Mouse (Mus musculus): ENCODE data around the gene Tst. TPM values are rescaled to one million over a fixed set of nuclear protein-coding genes. Genes with fewer than 3 reads are reported as not detected.
A peak's percentile ranks its signal among the peaks of the same experiment; 100 is the strongest.

Gene Tst
- polyA plus RNA-seq, 1 experiment from 2014 or later: 10.4 TPM

DNA sequence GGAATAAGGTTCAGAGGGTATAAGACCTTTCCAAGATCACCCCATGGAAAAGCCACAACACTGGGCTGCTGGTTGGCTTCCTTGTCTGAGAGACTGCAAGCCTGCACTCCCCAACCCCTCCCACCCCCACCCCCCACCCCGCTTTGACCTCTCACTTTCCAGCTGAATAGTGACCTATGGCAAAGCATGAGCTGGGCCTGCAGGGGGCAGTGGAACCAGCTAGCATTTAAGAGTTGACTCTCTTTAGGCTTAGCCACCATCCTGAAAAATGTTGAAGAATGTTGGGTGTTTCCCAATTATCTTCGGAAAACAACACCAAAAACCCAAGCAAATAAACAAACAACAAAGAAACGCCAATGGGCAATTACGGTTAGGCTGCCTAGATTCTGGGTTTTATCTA, 19.5 kb upstream of the Tst start:
- peaks cover 28% of the 10 kb centered on the region for H3K4me1 ChIP-seq
- DNase-seq (ENCODE audit: low spot score): no peak
- peaks cover 13% of the 10 kb centered on the region for H3K27me3 ChIP-seq (replicated peaks; ENCODE audit: low read depth, poor library complexity, severe bottlenecking)
- H3K9me3 ChIP-seq: no peaks in the 10 kb centered on the region
- no peak overlapping the region for H3K27ac ChIP-seq (replicated peaks)
- H3K4me3 ChIP-seq: no peak overlapping the region
- H3K36me3 ChIP-seq (replicated peaks): peaks cover 1% of the 10 kb centered on the region
- 62% methylated on average over 4 of the region's 4 CpGs for WGBS

DNA sequence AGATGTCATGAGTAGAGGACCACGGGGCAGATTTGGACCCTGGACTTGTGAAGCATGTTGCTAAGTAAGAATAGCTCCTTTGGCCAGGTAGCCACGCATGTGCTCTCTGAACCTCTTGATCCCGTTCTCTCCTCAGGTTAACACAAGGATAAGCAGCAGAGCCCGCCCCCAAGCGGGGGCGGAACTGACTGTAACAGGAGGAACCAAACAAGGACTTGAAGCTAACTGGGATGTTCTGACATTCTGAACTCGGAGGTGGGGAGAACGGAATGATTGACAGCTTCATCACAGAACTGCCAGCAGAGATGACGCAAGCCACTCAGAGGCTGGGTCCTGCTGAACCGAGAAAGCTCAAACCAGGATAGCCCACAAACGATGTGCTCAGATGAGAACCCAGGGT, 18.8 kb upstream of the Tst start:
- H3K4me3 ChIP-seq: no peak overlapping the region
- no peak overlapping the region for H3K27ac ChIP-seq (replicated peaks)
- no peaks in the 10 kb centered on the region for H3K36me3 ChIP-seq (replicated peaks)
- no peak for DNase-seq (ENCODE audit: low spot score)
- peaks cover 13% of the 10 kb centered on the region for H3K27me3 ChIP-seq (replicated peaks; ENCODE audit: low read depth, poor library complexity, severe bottlenecking)
- H3K9me3 ChIP-seq: no peaks in the 10 kb centered on the region
- 18% methylated on average over 11 of the region's 11 CpGs for WGBS
- peaks cover 21% of the 10 kb centered on the region for H3K4me1 ChIP-seq

DNA sequence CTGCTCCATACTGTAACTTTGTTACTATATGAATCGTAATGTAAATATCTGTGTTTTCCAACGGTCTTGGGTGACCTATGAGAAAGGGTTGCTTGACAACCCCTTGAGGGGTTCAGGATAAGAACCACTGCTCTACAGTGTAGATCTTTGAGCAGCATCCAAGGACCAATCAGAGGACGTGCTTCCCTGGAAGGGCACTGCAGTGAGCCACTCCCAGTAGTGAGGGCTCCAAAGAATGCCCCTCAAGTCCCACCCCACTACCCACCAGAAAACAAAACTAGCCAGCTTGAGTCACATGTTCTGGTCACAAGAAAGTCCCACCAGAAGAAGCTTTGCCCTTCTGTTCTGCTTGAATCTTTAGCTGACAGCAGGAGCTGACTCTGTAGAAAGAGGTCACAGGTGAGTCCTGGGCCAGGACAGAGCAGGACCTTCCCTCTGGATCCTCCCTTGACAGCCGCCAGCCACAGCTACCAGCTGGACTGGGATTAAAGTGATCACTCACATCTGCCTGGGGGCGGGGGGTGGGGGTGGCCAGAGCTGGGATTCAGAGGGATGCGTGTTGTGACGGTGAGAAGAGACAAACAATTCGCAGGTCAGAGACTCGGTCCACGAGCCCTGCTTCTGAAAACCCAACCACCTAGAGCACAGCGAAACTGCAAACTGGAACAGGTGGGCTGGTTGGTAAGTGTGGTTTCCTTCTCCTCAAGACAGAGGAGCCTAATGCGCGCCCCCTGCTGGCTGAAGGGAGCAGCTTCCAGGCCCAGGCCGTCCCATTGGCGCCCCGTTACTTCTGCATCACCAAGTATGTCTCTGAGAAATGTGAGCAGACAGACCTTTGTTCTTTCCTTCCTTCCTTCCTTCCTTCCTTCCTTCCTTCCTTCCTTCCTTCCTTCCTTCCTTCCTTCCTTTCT, 16.6 kb upstream of the Tst start:
- Histone ChIP-seq H3K9me3 (no peaks in the 10 kb centered on the region), H3K36me3 (replicated peaks) (no peaks in the 10 kb centered on the region), H3K27ac (replicated peaks) (no peak overlapping the region), H3K4me3 (no peak overlapping the region), H3K4me1 (peaks cover 5% of the 10 kb centered on the region), H3K27me3 (replicated peaks; ENCODE audit: low read depth, poor library complexity, severe bottlenecking) (peaks cover 13% of the 10 kb centered on the region)
- WGBS: 16% methylated on average over 16 of the region's 16 CpGs
- DNase-seq (ENCODE audit: low spot score): peak; percentile 89

DNA sequence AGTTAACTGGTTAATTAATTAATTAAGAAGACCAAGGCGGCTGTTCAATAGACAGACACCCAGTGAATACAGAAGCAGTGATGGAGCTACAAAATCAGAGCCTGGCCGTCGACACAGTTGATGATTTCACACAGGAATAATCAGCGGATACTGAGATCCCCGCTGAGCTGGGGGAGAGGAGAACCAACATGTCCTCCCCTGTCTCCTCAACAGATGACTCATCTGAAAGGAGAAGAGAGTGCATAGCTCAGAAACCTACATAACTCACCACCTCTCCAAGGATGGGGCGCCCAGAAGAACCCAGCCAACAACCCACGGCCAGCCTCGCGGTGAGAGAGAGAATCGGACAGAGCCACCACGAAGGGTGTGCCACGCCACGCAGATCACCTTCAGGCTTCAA, 14.7 kb upstream of the Tst start:
- WGBS: 87% methylated on average over 13 of the region's 13 CpGs
- no peak for DNase-seq (ENCODE audit: low spot score)
- H3K9me3 ChIP-seq: no peaks in the 10 kb centered on the region
- no peak overlapping the region for H3K4me3 ChIP-seq
- H3K27ac ChIP-seq (replicated peaks): no peak overlapping the region
- H3K36me3 ChIP-seq (replicated peaks): no peaks in the 10 kb centered on the region
- peaks cover 12% of the 10 kb centered on the region for H3K4me1 ChIP-seq
- H3K27me3 ChIP-seq (replicated peaks; ENCODE audit: low read depth, poor library complexity, severe bottlenecking): peaks cover 13% of the 10 kb centered on the region

DNA sequence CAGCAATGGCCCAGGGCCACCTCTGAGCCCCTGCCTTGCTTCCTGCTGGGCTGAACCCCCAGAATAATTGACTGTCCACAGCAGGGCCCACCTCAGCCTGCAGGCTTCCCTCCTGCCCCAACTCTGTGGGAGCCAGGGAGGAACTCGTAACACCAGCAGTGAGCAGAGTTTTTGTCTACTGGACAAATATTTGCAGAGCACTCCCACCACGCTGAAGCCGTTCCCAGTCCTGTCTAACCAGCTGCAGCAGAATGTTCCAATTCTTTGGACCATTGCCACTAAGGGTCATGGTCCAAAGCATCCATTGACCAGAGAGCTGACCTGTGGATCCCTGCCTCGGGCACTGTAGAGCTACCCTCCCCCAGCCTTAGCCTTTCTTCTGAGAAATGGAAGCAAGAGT, 11.2 kb upstream of the Tst start:
- H3K27me3 ChIP-seq (replicated peaks; ENCODE audit: low read depth, poor library complexity, severe bottlenecking): peaks cover 7% of the 10 kb centered on the region
- H3K9me3 ChIP-seq: no peaks in the 10 kb centered on the region
- H3K4me3 ChIP-seq: no peak overlapping the region
- H3K36me3 ChIP-seq (replicated peaks): peaks cover 7% of the 10 kb centered on the region
- no peak for DNase-seq (ENCODE audit: low spot score)
- H3K4me1 ChIP-seq: peaks cover 6% of the 10 kb centered on the region
- 9% methylated on average over 4 of the region's 4 CpGs for WGBS
- H3K27ac ChIP-seq (replicated peaks): peak overlapping the region; percentile 51

DNA sequence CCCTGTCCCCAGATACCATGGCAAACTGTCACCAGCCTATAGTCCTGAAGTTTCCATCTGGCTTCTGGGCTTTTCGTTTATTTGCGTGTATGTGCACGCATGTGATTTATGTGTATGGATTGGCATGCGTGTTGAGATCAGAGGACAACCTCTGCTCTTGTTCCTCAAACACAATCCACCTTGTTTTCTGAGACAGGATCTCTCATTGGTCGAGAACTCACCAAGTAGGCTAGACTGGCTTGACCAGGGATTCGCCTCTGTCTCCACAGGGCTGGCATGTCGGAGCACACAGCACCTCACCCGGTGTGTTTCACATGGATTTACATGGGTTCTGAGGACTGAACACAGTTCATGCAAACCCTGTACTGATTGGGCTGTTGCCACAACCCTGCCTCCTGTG, 8.4 kb upstream of the Tst start:
- Histone ChIP-seq H3K36me3 (replicated peaks) (peaks cover 14% of the 10 kb centered on the region), H3K27me3 (replicated peaks; ENCODE audit: low read depth, poor library complexity, severe bottlenecking) (peaks cover 35% of the 10 kb centered on the region), H3K4me1 (peaks cover 17% of the 10 kb centered on the region), H3K27ac (replicated peaks) (no peak overlapping the region), H3K4me3 (no peak overlapping the region), H3K9me3 (no peaks in the 10 kb centered on the region)
- DNase-seq (ENCODE audit: low spot score): no peak
- WGBS: 88% methylated on average over 8 of the region's 8 CpGs

DNA sequence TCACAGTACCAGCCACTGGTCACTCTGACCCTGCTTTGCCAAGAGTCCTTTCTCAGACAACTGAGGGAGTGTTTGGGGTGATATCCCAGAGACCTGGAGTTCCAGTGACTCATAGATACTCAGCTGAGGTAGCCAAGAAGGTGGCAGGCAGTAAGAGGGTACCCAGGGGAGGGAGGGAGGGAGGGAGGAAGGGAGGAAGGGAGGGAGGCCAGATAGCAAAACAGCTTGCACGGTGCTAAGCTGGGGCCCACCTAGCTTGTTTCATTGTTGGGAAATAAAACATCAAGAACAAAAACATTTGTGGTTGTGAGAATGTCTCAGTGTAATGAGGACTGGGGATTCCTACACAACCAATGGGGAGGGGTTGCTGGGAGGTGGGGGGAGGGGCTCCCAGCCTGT, 8.0 kb upstream of the Tst start:
- Histone ChIP-seq H3K9me3 (no peaks in the 10 kb centered on the region), H3K36me3 (replicated peaks) (peaks cover 14% of the 10 kb centered on the region), H3K27me3 (replicated peaks; ENCODE audit: low read depth, poor library complexity, severe bottlenecking) (peaks cover 39% of the 10 kb centered on the region), H3K4me1 (peaks cover 17% of the 10 kb centered on the region), H3K4me3 (no peak overlapping the region), H3K27ac (replicated peaks) (no peak overlapping the region; the same call in 1 of the 2 replicates)
- no peak for DNase-seq (ENCODE audit: low spot score)
- 80% methylated on average over 1 of the region's 1 CpGs for WGBS

DNA sequence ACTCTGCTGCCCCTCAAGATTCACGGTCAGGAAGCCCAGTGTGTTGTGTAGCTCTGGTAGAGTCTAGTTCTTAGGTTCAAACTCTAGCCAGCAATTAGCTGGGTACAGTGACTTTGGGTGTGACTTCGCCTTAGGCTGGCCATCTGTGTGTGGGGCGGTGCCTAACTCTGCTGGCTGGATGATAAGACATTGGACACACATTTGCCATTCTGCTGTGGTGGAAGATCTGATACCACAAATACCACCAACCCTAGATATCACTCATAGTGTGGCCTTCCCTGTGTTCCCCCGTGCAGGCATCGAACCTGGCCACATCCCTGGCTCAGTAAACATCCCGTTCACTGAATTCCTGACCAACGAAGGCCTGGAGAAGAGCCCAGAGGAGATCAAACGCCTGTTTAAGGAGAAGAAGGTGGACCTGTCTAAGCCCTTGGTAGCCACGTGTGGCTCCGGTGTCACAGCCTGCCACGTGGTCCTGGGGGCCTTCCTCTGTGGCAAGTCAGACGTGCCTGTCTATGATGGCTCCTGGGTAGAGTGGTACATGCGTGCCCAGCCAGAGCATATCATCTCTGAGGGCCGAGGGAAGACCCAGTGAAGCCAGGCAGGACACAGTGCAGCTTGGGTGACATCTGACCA, 7.5 kb upstream of the Tst start:
- no peak overlapping the region for H3K4me3 ChIP-seq
- H3K36me3 ChIP-seq (replicated peaks): peaks cover 14% of the 10 kb centered on the region
- H3K27ac ChIP-seq (replicated peaks): peak overlapping the region; percentile 36; the same call in 1 of the 2 replicates
- no peaks in the 10 kb centered on the region for H3K9me3 ChIP-seq
- H3K4me1 ChIP-seq: peaks cover 20% of the 10 kb centered on the region
- H3K27me3 ChIP-seq (replicated peaks; ENCODE audit: low read depth, poor library complexity, severe bottlenecking): peaks cover 44% of the 10 kb centered on the region
- DNase-seq (ENCODE audit: low spot score): no peak
- 90% methylated on average over 14 of the region's 14 CpGs for WGBS

DNA sequence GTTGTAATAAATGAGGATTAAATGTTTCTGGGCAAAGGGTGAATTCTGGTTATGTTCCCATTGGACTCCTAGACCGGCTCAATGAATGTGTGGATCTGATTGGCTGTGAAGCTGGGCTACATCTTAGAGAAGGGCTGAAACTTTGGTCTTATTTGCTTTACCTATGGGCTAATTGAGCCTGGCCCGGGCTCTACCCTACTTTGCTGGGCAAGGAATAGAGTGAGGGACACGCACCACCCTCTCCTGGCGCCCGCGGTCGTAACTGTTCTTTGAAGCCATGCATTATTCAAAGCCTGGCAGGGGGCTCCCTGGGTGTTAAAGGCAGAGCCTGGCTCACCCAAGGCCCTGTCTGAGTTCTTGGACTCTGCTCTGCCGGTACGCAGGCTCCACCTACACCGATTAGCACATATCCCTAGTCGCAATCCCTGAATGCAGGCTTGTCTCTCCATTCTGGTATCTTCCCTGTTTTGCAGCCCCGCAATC, 3.9 kb upstream of the Tst start:
- Histone ChIP-seq H3K36me3 (replicated peaks) (peaks cover 14% of the 10 kb centered on the region), H3K27me3 (replicated peaks; ENCODE audit: low read depth, poor library complexity, severe bottlenecking) (peaks cover 60% of the 10 kb centered on the region), H3K9me3 (no peaks in the 10 kb centered on the region), H3K27ac (replicated peaks) (no peak overlapping the region), H3K4me1 (peaks cover 45% of the 10 kb centered on the region), H3K4me3 (peak overlapping the region; percentile 52)
- 8% methylated on average over 12 of the region's 12 CpGs for WGBS
- DNase-seq (ENCODE audit: low spot score): no peak

DNA sequence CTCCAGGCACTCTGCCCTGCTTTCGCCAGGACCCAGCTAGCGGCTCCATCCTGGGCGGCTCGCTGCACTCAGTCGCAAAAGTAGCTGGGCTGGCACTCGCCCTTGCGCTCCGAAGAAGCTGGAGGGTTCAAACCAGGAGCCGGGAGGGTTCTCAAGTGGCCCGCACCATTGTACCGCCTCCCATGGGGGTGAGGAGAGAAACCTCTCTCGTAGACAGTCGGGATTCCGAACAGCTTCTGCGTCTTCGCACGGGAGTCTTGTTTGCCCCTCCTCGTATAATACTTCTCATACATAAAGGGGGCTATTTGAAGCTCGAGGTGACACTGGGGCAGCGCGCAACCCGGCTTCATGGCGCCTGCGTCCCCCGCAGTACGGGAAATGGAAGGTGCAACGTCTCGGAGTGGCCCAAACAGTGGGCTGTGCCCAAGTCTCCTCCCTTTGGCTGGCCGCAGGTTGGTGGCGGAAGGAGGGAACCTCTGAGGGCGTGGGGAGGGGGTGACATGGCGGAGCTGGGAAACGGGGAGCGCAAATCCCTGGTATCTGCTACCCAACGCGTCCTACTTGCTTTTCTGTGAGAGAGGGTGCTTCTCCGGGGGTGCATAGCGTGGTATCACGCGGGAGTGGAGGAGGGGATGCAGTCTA, 707 bp upstream of the Tst start, which contains the start of gene Mpst:
Gene Mpst (plus strand): TSS at position 124 of the 642 bp plus-strand sequence.
- H3K36me3 ChIP-seq (replicated peaks): peaks cover 5% of the 10 kb centered on the region; the same call in 1 of the 2 replicates
- H3K27me3 ChIP-seq (replicated peaks; ENCODE audit: low read depth, poor library complexity, severe bottlenecking): peaks cover 49% of the 10 kb centered on the region
- no peaks in the 10 kb centered on the region for H3K9me3 ChIP-seq
- peak within 1 kb of the TSS; percentile 95 for H3K27ac ChIP-seq (replicated peaks)
- peak within 1 kb of the TSS; percentile 76 for H3K4me3 ChIP-seq
- peak; percentile 89 for DNase-seq (ENCODE audit: low spot score)
- H3K4me1 ChIP-seq: peaks cover 71% of the 10 kb centered on the region
- WGBS: under 1% methylated on average over 40 of the region's 40 CpGs

DNA sequence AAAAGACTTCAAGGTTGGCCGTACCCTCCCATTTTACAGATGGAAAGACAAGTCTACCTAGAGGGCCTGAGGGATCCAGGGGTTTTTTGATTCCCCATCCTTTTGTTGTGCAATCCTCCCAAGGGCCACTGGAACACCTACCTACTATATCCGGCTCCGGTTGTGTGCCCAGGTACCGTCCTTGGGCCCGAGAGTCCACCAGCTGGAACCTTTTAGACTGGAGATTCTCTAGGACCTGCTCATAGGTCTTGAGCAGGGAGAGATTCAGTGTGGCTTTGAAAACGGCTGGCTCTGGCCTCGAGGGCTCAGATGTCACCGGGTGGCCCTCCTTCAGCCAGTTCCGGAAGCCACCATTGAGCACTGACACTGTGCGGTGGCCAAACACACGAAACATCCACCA, 609 bp downstream of the Tst start:
- no peak for DNase-seq (ENCODE audit: low spot score)
- Histone ChIP-seq H3K27ac (replicated peaks) (peak overlapping the region; percentile 95; the same call in 1 of the 2 replicates), H3K27me3 (replicated peaks; ENCODE audit: low read depth, poor library complexity, severe bottlenecking) (peaks cover 36% of the 10 kb centered on the region), H3K36me3 (replicated peaks) (no peaks in the 10 kb centered on the region), H3K4me1 (peaks cover 67% of the 10 kb centered on the region), H3K4me3 (peak overlapping the region; percentile 76), H3K9me3 (no peaks in the 10 kb centered on the region)
- WGBS: 53% methylated on average over 11 of the region's 11 CpGs

DNA sequence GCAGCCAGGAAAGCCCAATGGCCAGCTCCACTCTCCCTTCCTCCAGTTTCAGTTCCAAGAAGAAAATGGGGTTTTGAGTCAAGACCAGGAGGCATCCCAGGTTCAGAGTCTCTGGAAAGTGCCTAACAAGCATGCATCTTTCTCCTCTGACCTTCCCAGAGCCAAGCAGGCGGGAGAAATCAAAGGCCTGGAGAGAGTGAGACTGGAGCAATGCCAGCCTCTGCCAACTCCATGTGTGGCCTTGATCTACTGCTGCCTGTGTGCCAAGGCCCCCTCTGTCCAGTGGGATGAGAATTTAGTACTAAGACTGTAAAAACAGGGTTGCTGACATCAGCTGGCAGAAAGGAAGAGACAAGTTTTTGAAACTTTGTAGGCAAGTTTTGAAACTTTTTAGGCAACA, 1.8 kb downstream of the Tst start:
- Histone ChIP-seq H3K27ac (replicated peaks) (no peak overlapping the region), H3K4me3 (no peak overlapping the region), H3K9me3 (no peaks in the 10 kb centered on the region), H3K27me3 (replicated peaks; ENCODE audit: low read depth, poor library complexity, severe bottlenecking) (peaks cover 24% of the 10 kb centered on the region), H3K4me1 (peaks cover 60% of the 10 kb centered on the region), H3K36me3 (replicated peaks) (no peaks in the 10 kb centered on the region)
- DNase-seq (ENCODE audit: low spot score): no peak
- 79% methylated on average over 1 of the region's 1 CpGs for WGBS

Measured in embryonic facial prominence, embryonic 10.5 days (tissue).